ENCODE assay signal across 26 mouse cellular contexts in genomic region chr8:89516602-89517001, GRCm38 (mm10).
A peak's percentile ranks its signal among the peaks of the same experiment; 100 is the strongest.
DNase-seq lines count a peak whose midpoint lies in the region; ATAC-seq lines count a peak whose summit lies in the region.
"Had no signal": no experiment of that assay in that cellular context is flagged by ENCODE, and none has a peak within 500 bp of the region (broad histone marks: within the 10 kb centered on the region; RNA-seq: fewer than 3 reads in every experiment).

No protein-coding gene starts in this region.

- peaks cover 26% of the 10 kb centered on the region for H3K4me1 ChIP-seq in midbrain, embryonic 10.5 days
- peaks cover 9% of the 10 kb centered on the region for H3K4me1 ChIP-seq in midbrain, embryonic 13.5 days (replicated peaks)
- peaks cover 28% of the 10 kb centered on the region for H3K4me1 ChIP-seq in embryonic facial prominence, embryonic 10.5 days
- H3K4me1 ChIP-seq in neural tube, embryonic 15.5 days = no peaks in the 10 kb centered on the region
- H3K4me1 ChIP-seq: heart, embryonic 13.5 days; hindbrain, embryonic 15.5 days; midbrain, embryonic 15.5 days; neural tube, embryonic 13.5 days had no signal

- no peak for ATAC-seq in midbrain, embryonic 13.5 days
- no peak for ATAC-seq in neural tube, embryonic 15.5 days (ENCODE audit: low FRiP score)
- ATAC-seq: forebrain, embryonic 15.5 days; intestine, postnatal 0 days; midbrain, embryonic 15.5 days had no signal

- H3K4me3 ChIP-seq in midbrain, embryonic 10.5 days = no peak overlapping the region
- H3K4me3 ChIP-seq in midbrain, embryonic 13.5 days (replicated peaks) = no peak overlapping the region
- H3K4me3 ChIP-seq in embryonic facial prominence, embryonic 10.5 days = no peak overlapping the region
- no peak overlapping the region for H3K4me3 ChIP-seq in neural tube, embryonic 15.5 days (replicated peaks)
- H3K4me3 ChIP-seq: forebrain, embryonic 15.5 days; heart, adult 2 months; heart, embryonic 13.5 days; hindbrain, embryonic 15.5 days; kidney, embryonic 15.5 days; left cerebral cortex, adult 2 months; midbrain, embryonic 15.5 days; myocyte; neural tube, embryonic 13.5 days had no signal

- no peak overlapping the region for H3K4me2 ChIP-seq in midbrain, embryonic 13.5 days (replicated peaks)
- H3K4me2 ChIP-seq in neural tube, embryonic 15.5 days = no peak overlapping the region
- H3K4me2 ChIP-seq: forebrain, embryonic 15.5 days; heart, embryonic 13.5 days; hindbrain, embryonic 15.5 days; kidney, embryonic 15.5 days; midbrain, embryonic 15.5 days; neural tube, embryonic 13.5 days had no signal

- WGBS in midbrain, embryonic 10.5 days = 20% methylated on average over 2 of the region's 2 CpGs
- WGBS in midbrain, embryonic 13.5 days = 28% methylated on average over 2 of the region's 2 CpGs
- 15% methylated on average over 2 of the region's 2 CpGs for WGBS in embryonic facial prominence, embryonic 10.5 days
- WGBS in neural tube, embryonic 15.5 days = 53% methylated on average over 2 of the region's 2 CpGs

- H3K36me3 ChIP-seq in midbrain, embryonic 10.5 days = no peaks in the 10 kb centered on the region
- no peaks in the 10 kb centered on the region for H3K36me3 ChIP-seq in midbrain, embryonic 13.5 days
- no peaks in the 10 kb centered on the region for H3K36me3 ChIP-seq in embryonic facial prominence, embryonic 10.5 days (replicated peaks)
- H3K36me3 ChIP-seq in neural tube, embryonic 15.5 days = no peaks in the 10 kb centered on the region
- H3K36me3 ChIP-seq: forebrain, embryonic 15.5 days; heart, embryonic 13.5 days; hindbrain, embryonic 15.5 days; kidney, embryonic 15.5 days; midbrain, embryonic 15.5 days; neural tube, embryonic 13.5 days had no signal

- DNase-seq in midbrain, embryonic 10.5 days (ENCODE audit: low spot score) = no peak
- DNase-seq in embryo, embryonic 10 days (ENCODE audit: low spot score) = peak; percentile 88
- DNase-seq in embryonic facial prominence, embryonic 10.5 days (ENCODE audit: low spot score) = peak; percentile 19
- DNase-seq in mesoderm, embryonic 11.5 days (ENCODE audit: low read depth, low spot score) = peak; percentile 50
- DNase-seq in spleen, postnatal 36 days (ENCODE audit: low spot score in 2 of 2) = no peak
- DNase-seq: adrenal gland, postnatal 14 days; cerebellum, adult 8-10 months; cerebellum, postnatal 36 days; gastrocnemius, postnatal 25 days; heart, adult 2 months; kidney, postnatal 36 days; left cerebral cortex, postnatal 4 days; liver; lung, adult 2 months; lung, postnatal 14 days had no signal

- H3K9me3 ChIP-seq in midbrain, embryonic 10.5 days (replicated peaks) = no peaks in the 10 kb centered on the region
- no peaks in the 10 kb centered on the region for H3K9me3 ChIP-seq in midbrain, embryonic 13.5 days
- H3K9me3 ChIP-seq in embryonic facial prominence, embryonic 10.5 days = no peaks in the 10 kb centered on the region
- no peaks in the 10 kb centered on the region for H3K9me3 ChIP-seq in neural tube, embryonic 15.5 days (replicated peaks)
- H3K9me3 ChIP-seq: forebrain, embryonic 15.5 days; heart, embryonic 13.5 days; hindbrain, embryonic 15.5 days; kidney, embryonic 15.5 days; midbrain, embryonic 15.5 days; neural tube, embryonic 13.5 days had no signal

- H3K27me3 ChIP-seq in midbrain, embryonic 10.5 days (ENCODE audit: low read depth, poor library complexity, severe bottlenecking) = no peaks in the 10 kb centered on the region
- no peaks in the 10 kb centered on the region for H3K27me3 ChIP-seq in midbrain, embryonic 13.5 days
- peaks cover under 1% of the 10 kb centered on the region for H3K27me3 ChIP-seq in embryonic facial prominence, embryonic 10.5 days (replicated peaks; ENCODE audit: low read depth, poor library complexity, severe bottlenecking)
- 0 out of 2 replicates have a peak, but pooled peaks cover 2% of the 10 kb centered on the region for H3K27me3 ChIP-seq in neural tube, embryonic 15.5 days (replicated peaks)
- H3K27me3 ChIP-seq: heart, embryonic 13.5 days; hindbrain, embryonic 15.5 days; kidney, embryonic 15.5 days; midbrain, embryonic 15.5 days; neural tube, embryonic 13.5 days had no signal

- no peak overlapping the region for H3K9ac ChIP-seq in midbrain, embryonic 13.5 days (replicated peaks)
- H3K9ac ChIP-seq in neural tube, embryonic 15.5 days (replicated peaks) = no peak overlapping the region
- H3K9ac ChIP-seq: forebrain, embryonic 15.5 days; heart, embryonic 13.5 days; hindbrain, embryonic 15.5 days; kidney, embryonic 15.5 days; midbrain, embryonic 15.5 days; neural tube, embryonic 13.5 days had no signal

- H3K27ac ChIP-seq in midbrain, embryonic 10.5 days (replicated peaks) = peak overlapping the region; percentile 28; the same call in 1 of the 2 replicates
- no peak overlapping the region for H3K27ac ChIP-seq in midbrain, embryonic 13.5 days
- no peak overlapping the region for H3K27ac ChIP-seq in embryonic facial prominence, embryonic 10.5 days (replicated peaks)
- no peak overlapping the region for H3K27ac ChIP-seq in neural tube, embryonic 15.5 days (replicated peaks)
- H3K27ac ChIP-seq: forebrain, embryonic 15.5 days; heart, adult 2 months; heart, embryonic 13.5 days; hindbrain, embryonic 15.5 days; kidney, embryonic 15.5 days; left cerebral cortex, adult 2 months; midbrain, embryonic 15.5 days; neural tube, embryonic 13.5 days had no signal

Comparison
In these comparisons a context has a peak if more than half of its experiments do, and no peak if none do; other contexts are left out.
1. DNase-seq: peak in embryo, embryonic 10 days (single experiment), embryonic facial prominence, embryonic 10.5 days (single experiment) and mesoderm, embryonic 11.5 days (single experiment); none in midbrain, embryonic 10.5 days (single experiment) and spleen, postnatal 36 days (0 of 2).